Mouse (Mus musculus): ENCODE measurements around the gene Gm20388. TPM values are rescaled to one million over a fixed set of nuclear protein-coding genes. Genes with fewer than 3 reads are reported as not detected.

The Gm20388 gene
- polyA plus RNA-seq, 2 experiments = 8.5 TPM; not detected in 1

- Histone ChIP-seq H3K9me3 (ENCODE audit: control insufficient read depth, low read length) (no peaks in the 10 kb centered on the region), H3K27ac (no peak overlapping the region), H3K4me2 (ENCODE audit: low read depth) (no peak overlapping the region), H3K4me1 (replicated peaks; ENCODE audit: control insufficient read depth in 2 of 2, insufficient read depth in 2 of 2, low read length in 1 of 2) (no peaks in the 10 kb centered on the region; a peak in 1 of 4 replicates), H3K36me3 (replicated peaks; ENCODE audit: control insufficient read depth, insufficient read depth, low read depth) (no peaks in the 10 kb centered on the region), H3K9ac (replicated peaks) (no peak overlapping the region), H3K27me3 (ENCODE audit: control insufficient read depth, insufficient read depth, low read length) (no peaks in the 10 kb centered on the region; the same call in none of the 2 replicates), H3K4me3 (ENCODE audit: insufficient read depth in 1 of 2, low read depth in 2 of 2, low read length in 2 of 2) (no peak overlapping the region)
- ATAC-seq (ENCODE audit: insufficient read depth) (no peak), DNase-seq (ENCODE audit: low read depth in 3 of 3, low spot score in 3 of 3) (no peak)
- WGBS (ENCODE audit: insufficient replicate concordance) = 80% methylated on average over 20 of the region's 20 CpGs
- TF ChIP-seq EP300 (IDR thresholded peaks at IDR 0.05; ENCODE audit: low read depth) = no peak
- TF ChIP-seq CTCF (IDR thresholded peaks at IDR 0.05; ENCODE audit: low read depth) = no peak
These were observed 1488.1 kb downstream of the Gm20388 start for GRCm38 (mm10) chr8:121398724-121399123.

- Histone ChIP-seq H3K4me1 (replicated peaks; ENCODE audit: control insufficient read depth in 2 of 2, insufficient read depth in 2 of 2, low read length in 1 of 2) (no peaks in the 10 kb centered on the region; a peak in 1 of 4 replicates), H3K4me3 (ENCODE audit: insufficient read depth in 1 of 2, low read depth in 2 of 2, low read length in 2 of 2) (no peak overlapping the region), H3K9me3 (ENCODE audit: control insufficient read depth, low read length) (no peaks in the 10 kb centered on the region), H3K36me3 (replicated peaks; ENCODE audit: control insufficient read depth, insufficient read depth, low read depth) (no peaks in the 10 kb centered on the region), H3K27ac (no peak overlapping the region), H3K27me3 (ENCODE audit: control insufficient read depth, insufficient read depth, low read length) (no peaks in the 10 kb centered on the region; the same call in 1 of the 2 replicates), H3K4me2 (ENCODE audit: low read depth) (no peak overlapping the region), H3K9ac (replicated peaks) (no peak overlapping the region)
- no peak for ATAC-seq (ENCODE audit: insufficient read depth)
- DNase-seq (ENCODE audit: low read depth in 3 of 3, low spot score in 3 of 3) = no peak
- WGBS (ENCODE audit: insufficient replicate concordance) = 34% methylated on average over 3 of the region's 3 CpGs
- TF ChIP-seq CTCF (IDR thresholded peaks at IDR 0.05; ENCODE audit: low read depth) = no peak
- no peak for TF ChIP-seq EP300 (IDR thresholded peaks at IDR 0.05; ENCODE audit: low read depth)
These were observed 1488.5 kb downstream of the Gm20388 start for GRCm38 (mm10) chr8:121399173-121399572.

- TF ChIP-seq EP300 (IDR thresholded peaks at IDR 0.05; ENCODE audit: low read depth) (no peak), CTCF (IDR thresholded peaks at IDR 0.05; ENCODE audit: low read depth) (no peak)
- no peaks in the 10 kb centered on the region for H3K36me3 ChIP-seq (replicated peaks; ENCODE audit: control insufficient read depth, insufficient read depth, low read depth)
- no peak overlapping the region for H3K4me2 ChIP-seq (ENCODE audit: low read depth)
- no peak overlapping the region for H3K4me3 ChIP-seq (ENCODE audit: insufficient read depth in 1 of 2, low read depth in 2 of 2, low read length in 2 of 2)
- no peak overlapping the region for H3K9ac ChIP-seq (replicated peaks)
- no peaks in the 10 kb centered on the region for H3K9me3 ChIP-seq (ENCODE audit: control insufficient read depth, low read length)
- ATAC-seq (ENCODE audit: insufficient read depth) = no peak
- 27% methylated on average over 9 of the region's 9 CpGs for WGBS (ENCODE audit: insufficient replicate concordance)
- H3K4me1 ChIP-seq (replicated peaks; ENCODE audit: control insufficient read depth in 2 of 2, insufficient read depth in 2 of 2, low read length in 1 of 2) = no peaks in the 10 kb centered on the region; a peak in 1 of 4 replicates
- no peaks in the 10 kb centered on the region; the same call in 1 of the 2 replicates for H3K27me3 ChIP-seq (ENCODE audit: control insufficient read depth, insufficient read depth, low read length)
- no peak overlapping the region for H3K27ac ChIP-seq
- no peak for DNase-seq (ENCODE audit: low read depth in 3 of 3, low spot score in 3 of 3)
These were observed 1489.9 kb downstream of the Gm20388 start for GRCm38 (mm10) chr8:121400581-121400980.

- no peaks in the 10 kb centered on the region for H3K9me3 ChIP-seq (ENCODE audit: control insufficient read depth, low read length)
- H3K9ac ChIP-seq (replicated peaks) = no peak overlapping the region
- no peak overlapping the region for H3K27ac ChIP-seq
- TF ChIP-seq CTCF (IDR thresholded peaks at IDR 0.05; ENCODE audit: low read depth) = no peak
- TF ChIP-seq EP300 (IDR thresholded peaks at IDR 0.05; ENCODE audit: low read depth) = no peak
- H3K36me3 ChIP-seq (replicated peaks; ENCODE audit: control insufficient read depth, insufficient read depth, low read depth) = no peaks in the 10 kb centered on the region
- H3K27me3 ChIP-seq (ENCODE audit: control insufficient read depth, insufficient read depth, low read length) = no peaks in the 10 kb centered on the region
- H3K4me1 ChIP-seq (replicated peaks; ENCODE audit: control insufficient read depth in 2 of 2, insufficient read depth in 2 of 2, low read length in 1 of 2) = no peaks in the 10 kb centered on the region; a peak in 1 of 4 replicates
- no peak overlapping the region for H3K4me2 ChIP-seq (ENCODE audit: low read depth)
- H3K4me3 ChIP-seq (ENCODE audit: insufficient read depth in 1 of 2, low read depth in 2 of 2, low read length in 2 of 2) = no peak overlapping the region
- DNase-seq (ENCODE audit: low read depth in 3 of 3, low spot score in 3 of 3) = no peak
- ATAC-seq (ENCODE audit: insufficient read depth) = no peak
- WGBS (ENCODE audit: insufficient replicate concordance) = 63% methylated on average over 6 of the region's 6 CpGs
These were observed 1493.2 kb downstream of the Gm20388 start for GRCm38 (mm10) chr8:121403821-121404220.

- TF ChIP-seq CTCF (IDR thresholded peaks at IDR 0.05; ENCODE audit: low read depth) = no peak
- TF ChIP-seq EP300 (IDR thresholded peaks at IDR 0.05; ENCODE audit: low read depth) = no peak
These were observed 1507.4 kb downstream of the Gm20388 start for GRCm38 (mm10) chr8:121418081-121418480.

More at GRCm38 (mm10) chr8:121418081-121418480, 1507.4 kb downstream of the Gm20388 start:
- no peak overlapping the region for H3K27ac ChIP-seq
- DNase-seq (ENCODE audit: low read depth in 3 of 3, low spot score in 3 of 3) (no peak), ATAC-seq (ENCODE audit: insufficient read depth) (no peak)
- H3K36me3 ChIP-seq (replicated peaks; ENCODE audit: control insufficient read depth, insufficient read depth, low read depth) = no peaks in the 10 kb centered on the region
- H3K4me2 ChIP-seq (ENCODE audit: low read depth) = no peak overlapping the region
- no peak overlapping the region for H3K9ac ChIP-seq (replicated peaks)
- H3K4me3 ChIP-seq (ENCODE audit: insufficient read depth in 1 of 2, low read depth in 2 of 2, low read length in 2 of 2) = no peak overlapping the region
- WGBS (ENCODE audit: insufficient replicate concordance) = 33% methylated on average over 6 of the region's 6 CpGs
- no peaks in the 10 kb centered on the region for H3K9me3 ChIP-seq (ENCODE audit: control insufficient read depth, low read length)
- H3K4me1 ChIP-seq (replicated peaks; ENCODE audit: control insufficient read depth in 2 of 2, insufficient read depth in 2 of 2, low read length in 1 of 2) = peaks cover 0 to 5% of the 10 kb centered on the region in 2 experiments; a peak in 2 of 4 replicates
- no peaks in the 10 kb centered on the region for H3K27me3 ChIP-seq (ENCODE audit: control insufficient read depth, insufficient read depth, low read length)

Data from liver, embryonic 14.5 days (tissue).